Mouse (Mus musculus): ENCODE measurements around the gene Uts2r. TPM values are rescaled to one million over a fixed set of nuclear protein-coding genes. Genes with fewer than 3 reads are reported as not detected.

Gene Uts2r
- total RNA-seq (2021), result 1 to 10 TPM; 3.6 to 5.1 TPM
- long read RNA-seq, experiment 1, partial matches to known transcripts, result 0 of 5 reads
- long read RNA-seq, experiment 1, other reads (novel, unspliced or antisense), result 5 of 5 reads
- long read RNA-seq, experiment 2, partial matches to known transcripts, result 0 of 4 reads
- long read RNA-seq, experiment 2, other reads (novel, unspliced or antisense), result 2 of 4 reads

DNA sequence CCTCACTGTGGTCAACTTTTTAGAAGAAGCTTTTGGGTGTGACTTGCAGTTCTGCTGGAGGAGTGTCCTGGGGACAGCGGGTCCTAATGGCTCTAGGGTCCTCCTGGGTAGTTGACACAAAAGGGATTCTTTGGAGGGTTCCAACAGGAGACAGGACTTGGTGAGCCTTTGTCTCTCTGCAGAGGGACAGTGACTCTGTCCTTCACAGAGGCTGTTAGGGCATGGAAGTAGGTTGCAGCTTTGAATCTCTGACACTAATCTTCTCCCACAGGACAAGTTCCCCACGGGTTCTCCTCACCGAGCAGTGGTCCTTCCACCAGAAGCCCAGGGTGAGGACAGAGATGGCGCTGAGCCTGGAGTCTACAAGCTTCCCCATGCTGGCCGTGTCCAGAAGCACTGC lies at the start of gene Uts2r:
Gene Uts2r (plus strand): TSS at position 301 of the 400 bp plus-strand sequence.
- no peak for DNase-seq (ENCODE audit: low spot score in 2 of 2)

DNA sequence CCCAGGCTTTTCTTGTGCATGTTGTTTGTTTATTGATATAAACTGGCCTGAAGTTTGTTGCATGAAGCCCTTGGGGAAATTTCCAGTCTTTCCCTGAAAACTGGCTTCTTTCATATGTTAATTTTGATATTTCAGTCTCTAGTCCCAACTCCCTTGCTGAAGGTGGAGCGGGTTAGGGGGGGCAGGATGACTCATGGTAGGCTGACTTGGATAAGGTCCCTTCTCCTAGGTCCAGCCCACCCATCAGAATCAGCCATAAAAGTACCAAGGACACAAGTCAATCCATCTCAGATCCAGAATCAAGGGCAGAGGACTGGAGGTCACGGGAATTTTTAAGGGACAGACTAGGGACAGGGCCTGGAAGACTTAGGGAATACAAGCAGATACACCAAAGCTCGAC lies 49.0 kb upstream of the Uts2r start:
- DNase-seq (ENCODE audit: low spot score in 2 of 2), result no peak

GRCm38 (mm10) chr11:121111601-121112000 lies 48.5 kb upstream of the Uts2r start:
- DNase-seq (ENCODE audit: low spot score in 2 of 2), result no peak

GRCm38 (mm10) chr11:121112091-121112775 lies 47.8 kb upstream of the Uts2r start:
- no peak for DNase-seq (ENCODE audit: low spot score in 2 of 2)

DNA sequence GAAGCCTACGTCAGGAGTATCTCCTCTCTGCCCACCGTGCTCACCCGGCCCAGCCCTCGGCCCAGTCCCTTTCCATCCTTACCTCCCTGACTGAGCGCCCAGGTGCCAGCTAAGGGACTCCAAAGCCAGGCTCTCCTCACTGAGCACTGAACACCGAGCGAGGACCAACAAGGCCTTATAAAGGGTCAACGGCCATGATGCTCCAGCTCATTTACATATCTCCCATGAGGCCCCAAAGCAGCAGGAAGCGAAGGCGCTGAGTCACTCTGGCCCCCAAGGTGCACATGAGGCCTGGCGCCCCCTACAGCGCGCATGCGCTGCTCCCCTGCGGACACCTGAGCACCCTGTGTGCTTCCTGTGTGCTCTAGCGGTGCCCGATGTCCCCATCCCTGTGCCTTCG lies 42.0 kb upstream of the Uts2r start:
- no peak for DNase-seq (ENCODE audit: low spot score in 2 of 2)

DNA sequence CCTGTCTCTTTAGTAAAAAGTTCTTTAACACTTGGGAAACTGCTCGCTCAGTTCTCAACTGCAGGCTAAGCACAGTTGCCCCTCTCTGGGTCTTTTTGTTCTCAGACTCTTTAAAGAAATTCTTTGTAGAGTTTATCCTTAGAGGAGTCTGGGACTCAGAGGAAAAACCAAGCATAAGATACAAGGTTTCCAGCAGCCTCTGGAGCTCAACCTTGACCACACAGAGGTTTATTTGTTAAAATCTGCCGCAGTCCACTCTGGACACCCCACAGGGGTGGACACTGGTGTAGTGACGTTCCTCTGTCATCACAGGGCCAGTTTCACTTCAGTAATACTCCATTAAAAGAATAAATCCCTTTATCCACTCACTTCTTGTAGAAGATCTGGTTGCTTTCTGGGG lies 41.5 kb upstream of the Uts2r start, which contains the start of gene Tex19.2:
Gene Tex19.2 (minus strand): TSS at position 101 of the 400 bp plus-strand sequence.
- no peak for DNase-seq (ENCODE audit: low spot score in 2 of 2)

DNA sequence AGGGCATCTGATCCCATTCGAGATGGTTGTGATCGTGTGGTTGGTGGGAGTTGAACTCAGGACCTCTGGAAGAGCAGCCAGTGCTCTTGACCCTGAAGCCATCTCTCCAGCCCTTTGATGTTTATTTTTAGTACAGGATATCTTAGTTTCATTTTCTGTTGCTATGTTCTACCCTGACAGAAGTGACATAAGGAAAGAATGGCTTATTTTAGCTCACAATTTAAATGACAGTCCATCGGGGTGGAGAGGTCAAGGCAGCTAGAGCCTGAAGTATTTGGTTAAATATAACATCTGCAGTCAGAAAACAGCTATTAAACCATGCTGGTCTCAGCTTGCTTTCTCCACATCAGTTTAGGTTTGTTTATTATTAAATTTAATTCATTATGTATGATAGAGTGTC lies 38.9 kb upstream of the Uts2r start:
- DNase-seq (ENCODE audit: low spot score in 2 of 2), result no peak

- DNase-seq (ENCODE audit: low spot score in 2 of 2), result no peak
Observed at GRCm38 (mm10) chr11:121122024-121122670, 37.9 kb upstream of the Uts2r start.

- no peak for DNase-seq (ENCODE audit: low spot score in 2 of 2)
Observed at GRCm38 (mm10) chr11:121123438-121123837, 36.6 kb upstream of the Uts2r start.

DNA sequence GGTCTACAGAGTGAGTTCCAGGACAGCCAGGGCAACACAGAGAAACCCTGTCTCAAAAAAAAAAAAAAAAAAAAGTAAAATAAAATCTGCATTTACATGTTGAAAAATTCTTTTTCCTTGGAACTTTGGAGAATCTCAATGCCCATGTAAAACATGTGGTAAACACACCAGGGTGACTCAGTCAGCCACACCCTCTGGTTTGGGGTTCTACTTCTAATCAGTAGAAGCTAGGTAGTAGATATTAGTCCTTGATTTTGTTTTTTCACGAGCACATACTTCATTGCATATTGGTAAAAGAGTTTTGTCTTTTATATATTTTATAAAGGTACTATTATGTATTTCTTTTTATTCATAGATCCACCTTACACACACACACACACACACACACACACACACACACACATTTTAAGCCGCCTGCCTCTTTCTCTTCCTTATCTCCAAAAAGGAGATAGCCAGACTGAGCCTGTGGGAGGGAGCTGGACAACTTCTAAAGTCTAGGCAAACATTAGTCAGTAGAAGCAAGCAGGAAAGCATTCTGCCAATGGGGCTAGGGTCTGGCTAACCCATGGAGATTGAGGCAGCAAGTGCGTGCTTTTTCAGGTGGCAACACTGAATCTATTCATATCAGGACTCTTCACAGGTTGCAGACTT lies 34.4 kb upstream of the Uts2r start:
- no peak for DNase-seq (ENCODE audit: low spot score in 2 of 2)

GRCm38 (mm10) chr11:121126395-121126794 lies 33.7 kb upstream of the Uts2r start:
- no peak for DNase-seq (ENCODE audit: low spot score in 2 of 2)

- no peak for DNase-seq (ENCODE audit: low spot score in 2 of 2)
Observed at GRCm38 (mm10) chr11:121127441-121127840, 32.6 kb upstream of the Uts2r start.

DNA sequence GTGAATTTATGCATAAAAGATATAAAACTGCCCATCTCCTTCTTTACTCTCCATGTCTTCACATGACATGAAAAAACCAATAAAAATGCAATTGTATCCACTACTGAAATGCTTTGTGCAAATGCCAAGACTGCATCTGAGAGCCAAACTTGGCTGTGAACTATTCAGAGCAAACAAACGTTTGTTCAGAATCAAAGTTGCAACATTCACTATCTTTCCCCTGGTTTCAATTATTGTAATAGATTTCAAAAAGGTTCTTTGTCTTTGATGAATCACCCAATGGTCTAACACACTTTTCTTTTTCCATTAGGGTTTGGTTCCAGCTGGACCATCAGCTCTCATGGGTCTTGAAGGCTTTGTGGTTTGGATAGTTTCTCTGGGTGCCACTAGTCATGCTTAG lies 30.5 kb upstream of the Uts2r start:
- no peak for DNase-seq (ENCODE audit: low spot score in 2 of 2)

DNA sequence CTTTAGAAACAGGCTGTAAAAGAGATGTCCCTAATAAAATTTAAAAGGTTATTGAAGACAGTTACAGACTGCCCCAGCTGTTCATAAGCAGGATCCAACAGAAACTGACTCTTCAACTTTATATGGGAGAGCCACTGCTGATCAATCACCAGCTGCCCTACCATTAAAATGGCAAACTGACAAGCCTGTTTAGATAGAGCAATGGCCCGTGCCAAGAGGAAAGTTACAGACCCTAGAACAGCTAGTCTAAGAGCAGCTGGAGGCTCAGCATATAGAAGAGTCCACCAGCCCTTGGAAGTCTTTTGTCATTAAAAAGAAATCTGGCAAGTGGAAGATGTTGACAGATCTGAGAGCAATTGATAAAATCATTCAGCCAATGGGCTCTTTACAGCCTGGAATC lies 25.5 kb upstream of the Uts2r start:
- no peak for DNase-seq (ENCODE audit: low spot score in 2 of 2)

GRCm38 (mm10) chr11:121137682-121138081 lies 22.4 kb upstream of the Uts2r start:
- no peak for DNase-seq (ENCODE audit: low spot score in 2 of 2)

- DNase-seq (ENCODE audit: low spot score in 2 of 2), result no peak
Observed at GRCm38 (mm10) chr11:121138732-121139131, 21.3 kb upstream of the Uts2r start.

DNA sequence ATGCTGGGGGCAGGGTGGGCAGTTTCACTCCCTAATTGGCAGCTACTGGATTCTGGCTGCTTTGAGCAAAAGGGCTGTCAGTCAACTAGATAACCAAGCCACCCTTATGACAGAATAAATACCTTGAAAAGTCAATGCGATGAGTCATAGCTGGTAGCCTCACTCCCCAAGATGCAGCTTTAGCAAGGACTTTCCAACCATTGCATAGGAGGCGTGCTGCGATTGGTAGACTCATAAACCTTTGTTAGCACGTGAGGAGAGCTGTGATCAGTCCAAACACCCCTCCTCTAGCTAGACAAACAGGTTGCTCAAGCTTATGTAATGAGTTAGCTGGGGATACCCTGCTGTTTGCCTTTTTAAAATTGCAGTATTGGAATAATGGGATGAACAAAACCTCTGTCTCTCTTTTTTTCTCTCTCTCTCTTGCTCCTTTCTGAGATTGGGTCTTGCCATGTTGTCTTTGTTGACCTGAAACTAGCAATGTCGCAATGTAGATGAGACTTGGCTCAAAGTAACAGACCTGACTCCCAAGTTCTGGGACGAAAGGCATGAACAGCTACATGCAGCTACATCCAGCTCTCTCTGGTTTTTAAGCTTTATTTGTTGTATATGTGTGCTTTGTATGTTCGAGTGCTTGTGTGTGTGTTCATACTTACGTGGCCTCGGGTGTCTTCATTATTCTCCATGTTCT lies 16.6 kb upstream of the Uts2r start:
- DNase-seq (ENCODE audit: low spot score in 2 of 2), result no peak

DNA sequence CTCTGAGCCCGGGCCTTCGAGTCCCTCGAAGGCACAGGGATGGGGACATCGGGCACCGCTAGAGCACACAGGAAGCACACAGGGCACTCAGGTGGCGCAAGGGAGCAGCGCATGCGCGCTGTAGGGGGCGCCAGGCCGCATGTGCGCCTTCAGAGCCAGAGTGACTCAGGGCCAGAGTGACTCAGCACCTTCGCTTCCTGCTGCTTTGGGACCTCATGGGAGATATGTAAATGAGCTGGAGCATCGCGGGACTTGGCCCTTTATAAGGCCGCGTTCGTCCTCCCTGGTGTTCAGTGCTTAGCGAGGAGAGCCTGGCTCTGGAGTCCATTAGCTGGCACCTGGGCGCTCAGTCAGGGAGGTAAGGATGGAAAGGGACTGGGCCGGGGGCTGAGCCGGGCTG lies 14.2 kb upstream of the Uts2r start, which contains the start of gene Tex19.1:
Gene Tex19.1 (plus strand): TSS at position 279 of the 400 bp plus-strand sequence.
- DNase-seq (ENCODE audit: low spot score in 2 of 2), result no peak

- DNase-seq (ENCODE audit: low spot score in 2 of 2), result no peak
Observed at GRCm38 (mm10) chr11:121148193-121148592, 11.9 kb upstream of the Uts2r start.

DNA sequence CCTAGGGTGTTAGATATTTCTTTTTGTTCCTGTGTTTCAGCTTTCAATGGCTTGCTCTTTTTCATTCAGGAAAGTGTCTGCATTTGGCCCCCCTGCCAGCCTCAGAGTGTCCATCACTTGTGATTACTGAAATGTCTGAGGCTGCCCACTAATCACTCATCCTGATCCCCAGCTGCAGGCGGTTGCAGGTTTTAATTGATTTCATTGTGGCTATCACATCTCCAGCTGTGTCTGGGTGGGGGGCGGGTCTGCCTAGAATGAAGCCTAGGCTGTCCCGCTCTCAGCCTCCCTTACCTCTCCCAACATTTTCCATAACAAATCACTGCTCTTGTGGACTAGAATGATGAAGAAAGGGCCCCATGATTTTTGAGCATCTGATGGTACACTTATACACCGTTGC lies 5.9 kb upstream of the Uts2r start:
- DNase-seq (ENCODE audit: low spot score in 2 of 2), result no peak

DNA sequence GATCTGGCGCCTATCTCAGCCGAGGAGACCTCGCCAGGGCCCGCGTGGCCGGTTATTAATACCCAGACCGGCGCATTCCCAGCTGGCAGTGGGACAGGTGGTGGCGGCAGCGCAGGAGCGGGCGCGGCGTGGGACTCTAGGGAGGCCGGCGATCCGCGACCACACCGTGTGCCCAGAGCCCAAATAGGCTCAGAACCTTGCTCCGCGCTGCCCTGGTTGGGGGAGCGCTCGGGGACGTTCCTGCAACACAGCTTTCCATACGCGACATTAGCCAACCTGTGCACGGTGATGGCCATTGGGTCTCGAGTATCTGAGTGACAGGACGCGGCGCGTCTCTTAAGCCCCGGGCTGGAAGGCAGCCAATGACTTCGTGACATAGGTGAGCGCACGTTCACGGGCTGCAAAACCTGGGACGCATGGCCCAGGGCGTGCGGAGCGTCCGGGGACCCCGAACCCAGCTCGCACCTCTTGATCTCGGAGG lies 3.6 kb upstream of the Uts2r start:
- DNase-seq (ENCODE audit: low spot score in 2 of 2), result peak; percentile 55 to 70

Measured in gastrocnemius, postnatal 4 days (tissue).